Mouse (Mus musculus) frontal cortex, postnatal 14 days (tissue): ENCODE results near the gene Gja1.
A peak's percentile ranks its signal among the peaks of the same experiment; 100 is the strongest.
"Not testable (repeated sequence)": the region's sequence is repeated elsewhere in the genome, so short reads cannot be mapped to it uniquely, and the experiment has no call there.

ENCODE experiments used
- DNase-seq, 2 experiments: peaks; one replicate each; pipeline ENCODE4 v3.0.0; 2022; ENCODE audit warnings: low spot score in 2 of 2

Gene Gja1

GRCm38 (mm10) chr10:56377097-56377965, at the start of gene Gja1:
Gene Gja1 (plus strand): TSS chr10:56377330.
- no peak for DNase-seq

- peak; percentile 28 to 77 for DNase-seq
Observed at GRCm38 (mm10) chr10:56338851-56339489, 38.2 kb upstream of the Gja1 start.

GRCm38 (mm10) chr10:56360472-56360871, 16.7 kb upstream of the Gja1 start:
- no peak for DNase-seq

- peak; percentile 31 to 62 for DNase-seq
Observed at GRCm38 (mm10) chr10:56369073-56369472, 8.1 kb upstream of the Gja1 start.

- no peak for DNase-seq
Observed at GRCm38 (mm10) chr10:56373021-56373720, 4.0 kb upstream of the Gja1 start.

- no peak for DNase-seq
Observed at GRCm38 (mm10) chr10:56374169-56374568, 3.0 kb upstream of the Gja1 start.

- DNase-seq: no peak
Observed at GRCm38 (mm10) chr10:56375906-56376468, 1.1 kb upstream of the Gja1 start.

GRCm38 (mm10) chr10:56377966-56378647, 977 bp downstream of the Gja1 start:
- DNase-seq: no peak

GRCm38 (mm10) chr10:56378648-56379254, 1.6 kb downstream of the Gja1 start:
- peak in 1 of 2 experiments; percentile 8 for DNase-seq

GRCm38 (mm10) chr10:56379720-56380119, 2.6 kb downstream of the Gja1 start:
- no peak for DNase-seq

- no peak for DNase-seq
Observed at GRCm38 (mm10) chr10:56385195-56386109, 8.3 kb downstream of the Gja1 start.

- no peak for DNase-seq
Observed at GRCm38 (mm10) chr10:56393095-56393784, 16.1 kb downstream of the Gja1 start.

GRCm38 (mm10) chr10:56393815-56394417, 16.8 kb downstream of the Gja1 start:
- not testable (repeated sequence) for DNase-seq

- DNase-seq: no peak
Observed at GRCm38 (mm10) chr10:56397875-56398274, 20.7 kb downstream of the Gja1 start.

- no peak for DNase-seq
Observed at GRCm38 (mm10) chr10:56398310-56398709, 21.2 kb downstream of the Gja1 start.

- not testable (repeated sequence) for DNase-seq
Observed at GRCm38 (mm10) chr10:56401396-56401795, 24.3 kb downstream of the Gja1 start.

- DNase-seq: no peak
Observed at GRCm38 (mm10) chr10:56405934-56406333, 28.8 kb downstream of the Gja1 start.

- no peak for DNase-seq
Observed at GRCm38 (mm10) chr10:56406386-56407130, 29.4 kb downstream of the Gja1 start.
